In genomic region chr9:71759893-71760292, GRCm38 (mm10) we compare ENCODE assay signal across 9 mouse cellular contexts. TPM values are rescaled to one million over a fixed set of nuclear protein-coding genes. Genes with fewer than 3 reads are reported as not detected.
DNase-seq lines count a peak whose midpoint lies in the region; ATAC-seq lines count a peak whose summit lies in the region.
"Had no signal": no experiment of that assay in that cellular context is flagged by ENCODE, and none has a peak within 500 bp of the region (broad histone marks: within the 10 kb centered on the region; RNA-seq: fewer than 3 reads in every experiment).

No protein-coding gene starts in this region.

- no peak for DNase-seq in forebrain, embryonic 11.5 days (ENCODE audit: low spot score)
- DNase-seq in lung, adult 18-20 months: peak; percentile 71 to 75
- DNase-seq in lung, postnatal 14 days: no peak
- peak; percentile 40 for DNase-seq in kidney, postnatal 14 days
- DNase-seq in spleen, postnatal 10 days (ENCODE audit: low spot score in 2 of 2): no peak
- no peak for DNase-seq in frontal cortex, adult 2 months (ENCODE audit: extremely low spot score in 1 of 2, low spot score in 1 of 2)
- DNase-seq: liver, embryonic 13.5 days had no signal

- peaks cover 13% of the 10 kb centered on the region; the same call in 1 of the 2 replicates for H3K27me3 ChIP-seq in forebrain, embryonic 11.5 days (ENCODE audit: control insufficient read depth, insufficient read depth, low read length)
- peaks cover 15% of the 10 kb centered on the region for H3K27me3 ChIP-seq in forebrain, embryonic 15.5 days
- H3K27me3 ChIP-seq in stomach, embryonic 16.5 days (ENCODE audit: control insufficient read depth, insufficient read depth, low read length): no peaks in the 10 kb centered on the region
- H3K27me3 ChIP-seq: liver, embryonic 13.5 days had no signal

- H3K9ac ChIP-seq in forebrain, embryonic 11.5 days (ENCODE audit: low read length): no peak overlapping the region
- H3K9ac ChIP-seq in forebrain, embryonic 15.5 days (replicated peaks): no peak overlapping the region
- peak overlapping the region; percentile 19; the same call in 1 of the 2 replicates for H3K9ac ChIP-seq in stomach, embryonic 16.5 days (ENCODE audit: low read length)
- H3K9ac ChIP-seq: liver, embryonic 13.5 days had no signal

- H3K4me1 ChIP-seq in forebrain, embryonic 11.5 days (replicated peaks; ENCODE audit: control insufficient read depth, insufficient read depth, low read length): peaks cover 23% of the 10 kb centered on the region
- peaks cover 18% of the 10 kb centered on the region for H3K4me1 ChIP-seq in forebrain, embryonic 15.5 days
- H3K4me1 ChIP-seq in stomach, embryonic 16.5 days (ENCODE audit: control insufficient read depth, insufficient read depth, low read length): peaks cover 20% of the 10 kb centered on the region

- H3K4me3 ChIP-seq in forebrain, embryonic 11.5 days (ENCODE audit: low read depth, low read length): no peak overlapping the region
- H3K4me3 ChIP-seq in forebrain, embryonic 15.5 days: no peak overlapping the region
- H3K4me3 ChIP-seq in stomach, embryonic 16.5 days (replicated peaks; ENCODE audit: low read length): no peak overlapping the region
- H3K4me3 ChIP-seq: liver, embryonic 13.5 days had no signal

- H3K36me3 ChIP-seq in forebrain, embryonic 11.5 days (ENCODE audit: control insufficient read depth, insufficient read depth, low read length): no peaks in the 10 kb centered on the region
- H3K36me3 ChIP-seq in forebrain, embryonic 15.5 days: no peaks in the 10 kb centered on the region
- H3K36me3 ChIP-seq in stomach, embryonic 16.5 days (ENCODE audit: control insufficient read depth, insufficient read depth, low read length): no peaks in the 10 kb centered on the region
- H3K36me3 ChIP-seq: liver, embryonic 13.5 days had no signal

- peaks cover 4% of the 10 kb centered on the region; the same call in 1 of the 2 replicates for H3K9me3 ChIP-seq in forebrain, embryonic 11.5 days (ENCODE audit: control insufficient read depth, low read length)
- no peaks in the 10 kb centered on the region for H3K9me3 ChIP-seq in forebrain, embryonic 15.5 days
- 0 out of 2 replicates have a peak, but pooled peaks cover 6% of the 10 kb centered on the region for H3K9me3 ChIP-seq in stomach, embryonic 16.5 days (replicated peaks; ENCODE audit: control insufficient read depth, low read length)
- H3K9me3 ChIP-seq: liver, embryonic 13.5 days had no signal

- no peak for ATAC-seq in forebrain, embryonic 11.5 days (replicated peaks; ENCODE audit: low FRiP score)
- no peak for ATAC-seq in forebrain, embryonic 15.5 days (replicated peaks)
- peak; percentile 29; the same call in 1 of the 2 replicates for ATAC-seq in stomach, embryonic 16.5 days (ENCODE audit: insufficient read depth, low FRiP score)

- no peak overlapping the region for H3K27ac ChIP-seq in forebrain, embryonic 11.5 days (ENCODE audit: low read depth, low read length)
- H3K27ac ChIP-seq in forebrain, embryonic 15.5 days (replicated peaks): no peak overlapping the region; the same call in 1 of the 2 replicates
- peak overlapping the region; percentile 21; the same call in 1 of the 2 replicates for H3K27ac ChIP-seq in stomach, embryonic 16.5 days (ENCODE audit: low read length)
- H3K27ac ChIP-seq: liver, embryonic 13.5 days had no signal

- H3K4me2 ChIP-seq in forebrain, embryonic 11.5 days (ENCODE audit: low read depth, low read length, severe bottlenecking): peak overlapping the region; percentile 24; the same call in 1 of the 2 replicates
- no peak overlapping the region for H3K4me2 ChIP-seq in forebrain, embryonic 15.5 days (replicated peaks)
- peak overlapping the region; percentile 9; the same call in 1 of the 2 replicates for H3K4me2 ChIP-seq in stomach, embryonic 16.5 days (ENCODE audit: low read depth, low read length)
- H3K4me2 ChIP-seq: liver, embryonic 13.5 days had no signal

- WGBS in forebrain, embryonic 11.5 days: 11% methylated on average over 5 of the region's 5 CpGs
- 9% methylated on average over 5 of the region's 5 CpGs for WGBS in forebrain, embryonic 15.5 days
- 32% methylated on average over 5 of the region's 5 CpGs for WGBS in stomach, embryonic 16.5 days

RNA-seq across cellular contexts. Expression of gene Cgnl1, which starts 11.5 kb away (rescaled TPM):
- polyA plus RNA-seq in forebrain, embryonic 11.5 days (2014; fragmentation: Nextera tagmentation; extraction: Ambion mirVana): 5.2 and 5.9 TPM in 2 replicates
- polyA plus RNA-seq in forebrain, embryonic 15.5 days (2015; fragmentation: Nextera tagmentation; extraction: Ambion mirVana): 3.9 and 4.0 TPM in 2 replicates
- polyA plus RNA-seq in stomach, embryonic 16.5 days (2015; fragmentation: Nextera tagmentation; extraction: Ambion mirVana): 9.4 and 10.5 TPM in 2 replicates
- 9.4 and 10.4 TPM in 2 replicates for polyA plus RNA-seq in frontal cortex, adult 2 months (2012; rRNA removed)

Comparison
In these comparisons a context has a peak if more than half of its experiments do, and no peak if none do; other contexts are left out.
1. DNase-seq: peak in lung, adult 18-20 months (2 of 2) and kidney, postnatal 14 days (single experiment); none in forebrain, embryonic 11.5 days (single experiment), lung, postnatal 14 days (single experiment), spleen, postnatal 10 days (0 of 2) and frontal cortex, adult 2 months (0 of 2).